Mouse (Mus musculus): ENCODE results near the gene Cnnm1. TPM values are rescaled to one million over a fixed set of nuclear protein-coding genes. Genes with fewer than 3 reads are reported as not detected.

Cnnm1 gene
- total RNA-seq (2023; ENCODE audit: inconsistent age) = not detected in 4 replicates

DNA sequence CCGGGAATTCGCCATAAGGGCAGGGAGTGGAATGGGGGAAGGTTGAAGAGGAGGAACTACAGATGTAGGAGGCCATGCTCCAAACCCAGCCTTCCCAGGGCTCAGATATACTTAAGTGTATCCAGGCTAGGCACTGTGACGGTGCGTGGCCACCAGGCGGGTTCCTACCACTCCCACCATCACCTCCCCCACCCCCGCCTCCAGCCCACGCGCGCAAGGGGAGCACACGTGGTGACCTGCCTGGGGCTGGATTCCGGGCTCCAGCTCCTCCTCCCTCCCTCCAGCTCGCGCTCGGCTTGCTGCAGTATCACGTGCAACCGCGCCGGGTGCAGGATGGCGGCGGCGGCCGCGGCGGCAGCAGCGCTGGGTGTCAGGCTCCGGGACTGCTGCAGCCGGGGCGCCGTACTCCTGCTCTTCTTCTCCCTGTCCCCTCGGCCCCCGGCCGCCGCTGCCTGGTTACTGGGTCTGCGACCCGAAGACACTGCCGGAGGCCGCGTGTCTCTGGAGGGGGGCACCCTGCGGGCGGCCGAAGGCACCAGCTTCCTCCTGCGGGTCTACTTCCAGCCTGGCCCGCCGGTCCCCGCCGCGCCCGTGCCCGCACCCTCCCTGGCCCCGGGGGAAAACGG is at the start of gene Cnnm1:
Gene Cnnm1 (plus strand): TSS at position 325 of the 626 bp plus-strand sequence.

GRCm38 (mm10) chr19:43524187-43525103 is 84.2 kb downstream of the Cnnm1 start, which contains the start of gene Got1:
Gene Got1 (minus strand): TSS chr19:43524605.

Other genes with a start within 250 kb of the Cnnm1 start
- not detected in 4 replicates for gene Hpse2, start 52.1 kb upstream of the Cnnm1 start, total RNA-seq (2023; ENCODE audit: inconsistent age)
- gene Got1, start 84.2 kb downstream of the Cnnm1 start, total RNA-seq (2023; ENCODE audit: inconsistent age) = 85.2 to 92.4 TPM (median 86.7 TPM) in 4 replicates
- not detected in 4 replicates for gene Nkx2-3, start 171.9 kb downstream of the Cnnm1 start, total RNA-seq (2023; ENCODE audit: inconsistent age)
- 64.4 to 80.6 TPM (median 75.8 TPM) in 4 replicates for gene Slc25a28, start 234.4 kb downstream of the Cnnm1 start, total RNA-seq (2023; ENCODE audit: inconsistent age)
- 19.7 to 23.8 TPM (median 20.6 TPM) in 4 replicates for gene Entpd7, start 249.2 kb downstream of the Cnnm1 start, total RNA-seq (2023; ENCODE audit: inconsistent age)